Mouse (Mus musculus) lung, postnatal 0 days (tissue): ENCODE measurements at regions not wholly inside any gene's neighbourhood (a gene's known extent, or its start where the extent isn't known, plus 50 kb on each side); places are given as distances from the start of the nearest gene placed in this dataset.

Source experiments
- CTCF ChIP-seq: IDR thresholded peaks from 2 replicates; pipeline ENCODE4 v1.5.1; 2016; ENCODE audit warnings: antibody characterized with exemption, mild to moderate bottlenecking
- EP300 ChIP-seq: IDR thresholded peaks from 2 replicates; pipeline ENCODE4 v1.6.1; 2016; ENCODE audit warnings: antibody characterized with exemption, mild to moderate bottlenecking, control low read depth

DNA sequence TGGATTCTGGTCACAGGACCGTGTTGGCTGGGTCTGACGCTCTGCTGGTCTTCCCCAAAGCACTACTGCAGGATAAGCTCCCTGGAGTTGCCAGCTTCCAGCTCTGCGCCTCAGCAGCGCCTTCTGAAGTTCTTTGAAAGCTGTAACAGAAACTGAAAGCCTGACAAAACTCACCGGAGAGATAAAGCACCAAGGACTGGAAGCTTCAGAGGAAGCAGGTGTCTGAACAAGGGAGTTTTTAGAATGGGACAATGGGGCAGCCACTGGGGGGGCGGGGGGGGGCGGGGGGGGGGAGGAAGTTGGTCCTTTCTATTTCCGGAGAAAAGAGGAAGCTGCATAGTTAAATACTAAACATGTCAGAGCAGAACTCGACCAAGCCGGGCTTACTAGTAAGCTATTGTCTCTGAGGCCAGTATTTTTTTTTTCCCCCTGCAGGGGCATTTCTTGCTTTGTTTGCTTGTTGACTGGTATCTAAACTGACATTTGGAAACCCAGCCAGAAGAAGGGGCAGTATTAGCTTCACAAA lies 180.8 kb upstream of the Klf7 start:
- TF ChIP-seq EP300 (no peak), CTCF (peak; percentile 35)
